Mouse (Mus musculus) heart, adult 18-20 months (tissue): ENCODE measurements at regions not wholly inside any gene's neighbourhood (a gene's known extent, or its start where the extent isn't known, plus 50 kb on each side); places are given as distances from the start of the nearest gene placed in this dataset.

Source experiments
- DNase-seq, 2 experiments: peaks; one replicate each; pipeline ENCODE4 v3.0.0; 2021 to 2022; ENCODE audit warnings: mixed read lengths in 1 of 2

DNA sequence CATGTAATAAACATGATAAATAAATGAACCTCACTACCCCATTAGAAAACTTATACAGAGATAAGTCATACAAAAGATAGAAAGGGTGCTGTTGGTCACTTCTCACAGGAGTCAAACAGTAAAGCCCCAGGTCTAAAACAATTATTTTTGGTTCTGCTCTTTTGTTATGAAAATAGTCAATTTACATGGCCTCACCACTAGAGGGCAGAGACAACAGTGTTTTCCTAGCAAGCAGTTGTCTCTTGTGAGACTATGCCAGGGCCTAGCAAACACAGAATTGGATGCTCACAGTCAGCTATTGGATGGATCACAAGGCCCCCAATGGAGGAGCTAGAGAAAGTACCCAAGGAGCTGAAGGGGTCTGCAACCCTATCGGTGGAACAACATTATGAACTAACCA lies 96.3 kb upstream of the 4930550L24Rik start:
- DNase-seq = peak in 1 of 2 experiments; percentile 1
